In the genomic region with DNA sequence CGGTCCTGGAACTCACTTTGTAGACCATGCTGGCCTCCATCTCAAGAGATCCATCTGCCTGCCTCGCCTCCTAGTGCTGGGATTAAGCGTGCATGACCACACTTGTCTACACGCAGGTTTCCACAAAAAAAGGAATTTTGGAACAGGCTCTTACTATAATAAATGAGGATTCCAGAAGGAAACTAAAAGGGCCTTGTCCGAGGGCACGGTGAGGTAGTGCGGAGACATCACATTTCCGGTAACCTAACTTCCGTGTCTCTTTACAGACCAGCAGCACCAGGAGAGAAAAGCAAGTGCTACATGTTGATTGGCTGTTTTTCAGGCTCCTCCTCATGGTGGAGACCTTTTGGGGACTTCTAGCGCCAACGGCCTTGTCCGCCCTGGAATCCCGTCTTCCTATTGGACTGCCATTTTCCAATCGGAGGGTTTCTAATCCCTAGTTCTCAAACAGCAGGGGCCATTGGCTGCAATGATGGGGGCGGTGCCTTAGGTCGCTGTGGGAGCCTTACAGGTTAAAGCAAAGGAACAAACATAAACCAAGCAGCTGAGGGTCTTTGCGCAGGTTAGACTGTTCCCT, we compare ENCODE assay signal across 8 mouse cellular contexts. TPM values are rescaled to one million over a fixed set of nuclear protein-coding genes. Genes with fewer than 3 reads are reported as not detected.
DNase-seq lines count a peak whose midpoint lies in the region; ATAC-seq and TF ChIP-seq lines count a peak whose summit lies in the region.

A gene (plus strand): TSS at position 446 of the 577 bp plus-strand sequence.

- peak; percentile 95 for DNase-seq in Muller cell, postnatal 12 days (ENCODE audit: inconsistent ontology term)
- DNase-seq in cerebellum, adult 9-10 months: peak; percentile 98
- DNase-seq in hindbrain, embryonic 10.5 days (ENCODE audit: low spot score): peak; percentile 91
- peak; percentile 97 for DNase-seq in layer of hippocampus, adult 9-11 months
- peak; percentile 100 for DNase-seq in lung, postnatal 0 days (ENCODE audit: low spot score)
- peak; percentile 82 for DNase-seq in ovary, postnatal 14 days (ENCODE audit: low spot score)
- DNase-seq in thymus, postnatal 14 days: peak; percentile 90

- peak within 1 kb of the TSS; percentile 93 for H3K4me2 ChIP-seq in lung, postnatal 0 days (replicated peaks; ENCODE audit: low read depth, low read length)

- under 1% methylated on average over 17 of the region's 17 CpGs for WGBS in hindbrain, embryonic 10.5 days
- whole genome bisulfite sequencing in lung, postnatal 0 days: 0% methylated on average over 17 of the region's 17 CpGs

- H3K9ac ChIP-seq in lung, postnatal 0 days (replicated peaks; ENCODE audit: low read depth): peak within 1 kb of the TSS; percentile 69

- H3K4me1 ChIP-seq in hindbrain, embryonic 10.5 days (replicated peaks): peaks cover 26% of the 10 kb centered on the region
- peaks cover 10% of the 10 kb centered on the region; the same call in 1 of the 2 replicates for H3K4me1 ChIP-seq in lung, postnatal 0 days (ENCODE audit: insufficient read depth, low read depth, low read length)

- H3K27ac ChIP-seq in hindbrain, embryonic 10.5 days: peak within 1 kb of the TSS; percentile 94
- H3K27ac ChIP-seq in lung, postnatal 0 days (ENCODE audit: low read length): peak within 1 kb of the TSS; percentile 84

- H3K4me3 ChIP-seq in hindbrain, embryonic 10.5 days: peak within 1 kb of the TSS; percentile 95
- peak within 1 kb of the TSS; percentile 68 for H3K4me3 ChIP-seq in lung, postnatal 0 days (ENCODE audit: low read depth, low read length)

- H3K9me3 ChIP-seq in hindbrain, embryonic 10.5 days: no peaks in the 10 kb centered on the region
- no peaks in the 10 kb centered on the region for H3K9me3 ChIP-seq in lung, postnatal 0 days (ENCODE audit: low read length)

- TF ChIP-seq EP300 in lung, postnatal 0 days (IDR thresholded peaks at IDR 0.05): no peak

- H3K27me3 ChIP-seq in hindbrain, embryonic 10.5 days (ENCODE audit: insufficient read depth, poor library complexity, severe bottlenecking): no peaks in the 10 kb centered on the region
- no peaks in the 10 kb centered on the region for H3K27me3 ChIP-seq in lung, postnatal 0 days (replicated peaks; ENCODE audit: insufficient read depth, low read length)

- H3K36me3 ChIP-seq in hindbrain, embryonic 10.5 days: peaks cover 41% of the 10 kb centered on the region
- H3K36me3 ChIP-seq in lung, postnatal 0 days (ENCODE audit: insufficient read depth, low read length): no peaks in the 10 kb centered on the region

- ATAC-seq in frontal cortex, adult (ENCODE audit: low TSS enrichment): peak; percentile 99
- ATAC-seq in lung, postnatal 0 days: peak; percentile 99

- TF ChIP-seq CTCF in lung, postnatal 0 days (IDR thresholded peaks at IDR 0.05): no peak; the same call in 1 of the 2 replicates

RNA-seq across cellular contexts. Expression of the gene that starts here (rescaled TPM):
- 47.0 and 54.1 TPM in 2 replicates for polyA plus RNA-seq in hindbrain, embryonic 10.5 days (2016; fragmentation: Nextera tagmentation; extraction: Ambion mirVana)
- polyA plus RNA-seq in lung, postnatal 0 days (2015; fragmentation: Nextera tagmentation; extraction: Ambion mirVana): 31.7 and 34.4 TPM in 2 replicates

Comparison
In these comparisons a context has a peak if more than half of its experiments do, and no peak if none do; other contexts are left out.
1. Peak in every context shown above with its lines: DNase-seq, ATAC-seq, H3K4me3 ChIP-seq and H3K27ac ChIP-seq.